Mouse (Mus musculus) midbrain, embryonic 11.5 days (tissue): ENCODE measurements around the gene Sorbs1. TPM values are rescaled to one million over a fixed set of nuclear protein-coding genes. Genes with fewer than 3 reads are reported as not detected.

Source experiments
- ATAC-seq: fragments of 200-750 bp; cut with Nextera tagmentation; 2 replicates; pipeline ENCODE4 v1.8.0; 2017; ENCODE audit warnings: moderate TSS enrichment, moderate library complexity; ENCODE audit not compliant: low FRiP score
- DNase-seq: peaks from one replicate; pipeline ENCODE4 v3.0.0; 2015; ENCODE audit warnings: low spot score; ENCODE audit errors: missing footprints
- H3K27ac ChIP-seq: fragments of 300-500 bp; sonication (generic); 2 replicates; pipeline ENCODE4 v1.5.1; 2014; ENCODE audit warnings: low read depth, low read length
- H3K27me3 ChIP-seq: fragments of 300-500 bp; sonication (generic); 2 replicates; pipeline ENCODE4 v1.6.1; 2014; ENCODE audit warnings: mild to moderate bottlenecking, low read length, moderate library complexity, mixed read lengths; ENCODE audit not compliant: control insufficient read depth, insufficient read depth
- H3K36me3 ChIP-seq: fragments of 300-500 bp; sonication (generic); 2 replicates; pipeline ENCODE4 v1.6.1; 2014; ENCODE audit warnings: mild to moderate bottlenecking, low read length, moderate library complexity, mixed read lengths; ENCODE audit not compliant: control insufficient read depth, insufficient read depth
- H3K4me1 ChIP-seq: fragments of 300-500 bp; sonication (generic); 2 replicates; pipeline ENCODE4 v1.6.1; 2014; ENCODE audit warnings: low read length; ENCODE audit not compliant: control insufficient read depth, insufficient read depth
- H3K4me2 ChIP-seq: fragments of 300-500 bp; sonication (generic); 2 replicates; pipeline ENCODE4 v1.6.1; 2014; ENCODE audit warnings: mild to moderate bottlenecking, moderate library complexity
- H3K4me3 ChIP-seq: fragments of 300-500 bp; sonication (generic); 2 replicates; pipeline ENCODE4 v1.5.1; 2014; ENCODE audit warnings: low read depth, low read length
- H3K9ac ChIP-seq: fragments of 300-500 bp; sonication (generic); 2 replicates; pipeline ENCODE4 v1.6.1; 2014; ENCODE audit warnings: low read length
- H3K9me3 ChIP-seq: fragments of 300-500 bp; sonication (generic); 2 replicates; pipeline ENCODE4 v1.6.1; 2016; ENCODE audit warnings: low read length; ENCODE audit not compliant: control insufficient read depth
- WGBS: fragments of 180-500 bp; shearing (Covaris S2); extraction: QIAGEN DNeasy Blood & Tissue Kit; methylation state at CpG from one replicate; pipeline ENCODE4 v1.1.7; 2014; 5-methylcytosine and 5-hydroxymethylcytosine counted together
- polyA plus RNA-seq: library from polyadenylated mRNA; unstranded; fragments of >200 nt; fragmentation: Nextera tagmentation; extraction: Ambion mirVana; gene quantifications from 2 replicates; pipeline ENCODE4 v1.2.1, GENCODE M21; 2014

The Sorbs1 gene
- polyA plus RNA-seq, 1 experiment from 2014 or later: 61.0 TPM

GRCm38 (mm10) chr19:40350835-40351234, 162.7 kb downstream of the Sorbs1 start:
- H3K4me1 ChIP-seq: peaks cover 13% of the 10 kb centered on the region
- ATAC-seq (peak; percentile 19; the same call in 1 of the 2 replicates), DNase-seq (no peak)
- no peaks in the 10 kb centered on the region for H3K9me3 ChIP-seq
- no peak overlapping the region for H3K4me3 ChIP-seq
- no peak overlapping the region for H3K4me2 ChIP-seq
- no peak overlapping the region for H3K9ac ChIP-seq
- 0 out of 2 replicates have a peak, but pooled peaks cover 2% of the 10 kb centered on the region for H3K36me3 ChIP-seq
- 88% methylated on average over 4 of the region's 4 CpGs for WGBS
- no peak overlapping the region for H3K27ac ChIP-seq
- H3K27me3 ChIP-seq: no peaks in the 10 kb centered on the region

- 22% methylated on average over 16 of the region's 16 CpGs for WGBS
- Histone ChIP-seq H3K27me3 (no peaks in the 10 kb centered on the region), H3K4me2 (peak overlapping the region; percentile 44), H3K27ac (peak overlapping the region; percentile 67), H3K9me3 (no peaks in the 10 kb centered on the region), H3K4me1 (peaks cover 13% of the 10 kb centered on the region), H3K9ac (peak overlapping the region; percentile 54), H3K36me3 (0 out of 2 replicates have a peak, but pooled peaks cover 2% of the 10 kb centered on the region), H3K4me3 (peak overlapping the region; percentile 19; the same call in 1 of the 2 replicates)
- ATAC-seq (peak; percentile 70), DNase-seq (no peak)
Observed at GRCm38 (mm10) chr19:40349713-40350671, 163.6 kb downstream of the Sorbs1 start.

GRCm38 (mm10) chr19:40349281-40349680, 164.3 kb downstream of the Sorbs1 start:
- H3K4me2 ChIP-seq: peak overlapping the region; percentile 44
- H3K27ac ChIP-seq: peak overlapping the region; percentile 67; the same call in 1 of the 2 replicates
- 0 out of 2 replicates have a peak, but pooled peaks cover 2% of the 10 kb centered on the region for H3K36me3 ChIP-seq
- WGBS: 66% methylated on average over 3 of the region's 3 CpGs
- no peaks in the 10 kb centered on the region for H3K27me3 ChIP-seq
- DNase-seq (no peak), ATAC-seq (no peak)
- no peaks in the 10 kb centered on the region for H3K9me3 ChIP-seq
- peaks cover 13% of the 10 kb centered on the region for H3K4me1 ChIP-seq
- H3K9ac ChIP-seq: no peak overlapping the region
- no peak overlapping the region for H3K4me3 ChIP-seq

GRCm38 (mm10) chr19:40348652-40349051, 164.9 kb downstream of the Sorbs1 start:
- Histone ChIP-seq H3K4me1 (peaks cover 13% of the 10 kb centered on the region), H3K36me3 (0 out of 2 replicates have a peak, but pooled peaks cover 2% of the 10 kb centered on the region), H3K4me2 (no peak overlapping the region), H3K9ac (no peak overlapping the region), H3K27me3 (no peaks in the 10 kb centered on the region), H3K9me3 (no peaks in the 10 kb centered on the region), H3K27ac (no peak overlapping the region), H3K4me3 (no peak overlapping the region)
- ATAC-seq (no peak), DNase-seq (no peak)
- whole genome bisulfite sequencing: 37% methylated on average over 2 of the region's 2 CpGs

- Histone ChIP-seq H3K36me3 (0 out of 2 replicates have a peak, but pooled peaks cover 2% of the 10 kb centered on the region), H3K4me1 (peaks cover 13% of the 10 kb centered on the region), H3K4me2 (no peak overlapping the region), H3K27ac (no peak overlapping the region), H3K9me3 (no peaks in the 10 kb centered on the region), H3K9ac (no peak overlapping the region), H3K4me3 (no peak overlapping the region), H3K27me3 (no peaks in the 10 kb centered on the region)
- peak; percentile 63 for ATAC-seq
- WGBS: 59% methylated on average over 7 of the region's 7 CpGs
- DNase-seq: no peak
Observed at GRCm38 (mm10) chr19:40348175-40348574, 165.4 kb downstream of the Sorbs1 start.

- Histone ChIP-seq H3K27me3 (no peaks in the 10 kb centered on the region), H3K9me3 (no peaks in the 10 kb centered on the region), H3K9ac (no peak overlapping the region), H3K36me3 (no peaks in the 10 kb centered on the region), H3K4me2 (no peak overlapping the region), H3K27ac (no peak overlapping the region), H3K4me3 (no peak overlapping the region), H3K4me1 (peaks cover 13% of the 10 kb centered on the region)
- ATAC-seq: no peak
- no peak for DNase-seq
- 87% methylated on average over 3 of the region's 3 CpGs for WGBS
Observed at GRCm38 (mm10) chr19:40346908-40347307, 166.7 kb downstream of the Sorbs1 start.

GRCm38 (mm10) chr19:40346232-40346844, 167.2 kb downstream of the Sorbs1 start:
- no peak for DNase-seq
- no peak for ATAC-seq
- Histone ChIP-seq H3K4me2 (no peak overlapping the region), H3K9me3 (no peaks in the 10 kb centered on the region), H3K9ac (no peak overlapping the region), H3K27me3 (no peaks in the 10 kb centered on the region), H3K4me1 (peaks cover 13% of the 10 kb centered on the region), H3K36me3 (no peaks in the 10 kb centered on the region), H3K27ac (no peak overlapping the region), H3K4me3 (no peak overlapping the region)
- WGBS: 51% methylated on average over 5 of the region's 5 CpGs

- peak; percentile 91 for DNase-seq
- no peak overlapping the region for H3K27ac ChIP-seq
- no peaks in the 10 kb centered on the region for H3K27me3 ChIP-seq
- H3K36me3 ChIP-seq: no peaks in the 10 kb centered on the region
- no peak overlapping the region for H3K9ac ChIP-seq
- H3K4me1 ChIP-seq: peaks cover 17% of the 10 kb centered on the region
- no peak overlapping the region for H3K4me2 ChIP-seq
- H3K9me3 ChIP-seq: no peaks in the 10 kb centered on the region
- no peak for ATAC-seq
- H3K4me3 ChIP-seq: no peak overlapping the region
- WGBS: 14% methylated on average over 5 of the region's 5 CpGs
Observed at GRCm38 (mm10) chr19:40345684-40346083, 167.9 kb downstream of the Sorbs1 start.

GRCm38 (mm10) chr19:40343018-40343417, 170.6 kb downstream of the Sorbs1 start:
- Histone ChIP-seq H3K36me3 (no peaks in the 10 kb centered on the region), H3K9ac (no peak overlapping the region), H3K4me2 (no peak overlapping the region), H3K4me1 (peaks cover 9% of the 10 kb centered on the region; the same call in 1 of the 2 replicates), H3K4me3 (no peak overlapping the region), H3K27ac (no peak overlapping the region), H3K9me3 (no peaks in the 10 kb centered on the region), H3K27me3 (no peaks in the 10 kb centered on the region)
- DNase-seq (peak; percentile 96), ATAC-seq (peak; percentile 80)
- 12% methylated on average over 5 of the region's 5 CpGs for WGBS
